Mouse (Mus musculus) retina, postnatal 1 day (tissue): ENCODE data around the gene Olfr1309.
"Not testable (repeated sequence)": the region's sequence is repeated elsewhere in the genome, so short reads cannot be mapped to it uniquely, and the experiment has no call there.

Experiments
- DNase-seq: peaks from one replicate; pipeline ENCODE4 v3.0.0-alpha.2; 2012

The Olfr1309 gene

GRCm38 (mm10) chr2:111990181-111990580 lies at the start of gene Olfr1309:
Gene Olfr1309 (minus strand): TSS chr2:111990281.
- no peak for DNase-seq

GRCm38 (mm10) chr2:112026971-112027370 lies 36.9 kb upstream of the Olfr1309 start:
- not testable (repeated sequence) for DNase-seq

DNA sequence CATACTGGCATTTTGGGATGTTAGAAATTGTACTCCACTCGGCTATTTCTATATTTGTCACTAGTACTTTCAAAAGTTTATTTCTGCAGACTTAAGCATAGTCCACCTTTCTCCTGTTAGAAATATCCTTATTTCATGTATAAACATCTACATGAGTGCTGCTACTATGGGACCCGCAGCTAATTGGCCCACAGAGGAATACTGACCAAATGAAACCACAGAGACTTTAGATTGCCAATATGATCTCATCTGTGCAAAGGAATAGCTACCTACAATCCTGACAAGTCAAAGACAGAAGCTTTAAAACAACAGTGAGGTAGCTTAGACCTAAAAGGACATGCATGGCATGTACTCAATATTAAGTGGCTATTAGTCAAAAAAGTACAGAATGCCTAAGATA lies 34.2 kb upstream of the Olfr1309 start, which contains the start of gene Olfr1311:
Olfr1311 (minus strand) TSS at position 101 of the 400 bp plus-strand sequence.
- no peak for DNase-seq

GRCm38 (mm10) chr2:112014900-112015299 lies 24.8 kb upstream of the Olfr1309 start:
- DNase-seq = no peak

DNA sequence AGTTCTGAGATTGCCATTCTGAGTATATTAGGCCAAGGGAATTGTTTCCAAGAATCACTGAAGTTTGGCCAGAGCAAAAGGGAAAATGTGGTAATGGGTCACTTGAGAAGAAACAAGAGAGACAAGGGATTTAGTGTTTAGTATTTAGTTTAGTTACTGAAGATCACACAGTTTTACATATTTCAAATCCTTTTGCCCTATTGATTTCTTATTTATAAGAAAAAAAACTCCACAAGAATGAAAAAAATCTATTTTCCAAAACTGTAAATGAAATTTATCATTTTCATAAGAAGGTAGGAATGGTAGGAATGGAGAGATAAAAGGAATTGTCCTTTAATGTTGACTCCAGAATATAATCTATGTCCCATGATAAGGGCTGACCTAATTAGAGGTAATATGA lies 22.5 kb upstream of the Olfr1309 start, which contains the start of gene Olfr1310:
Olfr1310 (minus strand) TSS at position 101 of the 400 bp plus-strand sequence.
- DNase-seq = no peak

- DNase-seq = no peak
These were observed 25.2 kb downstream of the Olfr1309 start, which contains the start of gene Olfr1308 for GRCm38 (mm10) chr2:111964844-111965243. Gene Olfr1308 (minus strand): TSS chr2:111964944.

- no peak for DNase-seq
These were observed 40.7 kb downstream of the Olfr1309 start, which contains the start of gene Olfr1307 for GRCm38 (mm10) chr2:111949340-111949739. Gene Olfr1307 (minus strand): TSS chr2:111949440.
